Mouse (Mus musculus) brain, embryonic 14.5 days (tissue): Measurements from ENCODE around the gene Celsr2.

Experiments
- CTCF ChIP-seq: fragments of 200-500 bp; IDR thresholded peaks from 2 replicates; pipeline ENCODE4 v1.5.1; 2012; ENCODE audit warnings: inconsistent platforms, mild to moderate bottlenecking, moderate library complexity, borderline replicate concordance; ENCODE audit not compliant: insufficient read depth, insufficient read length; ENCODE audit errors: extremely low read depth
- POLR2A ChIP-seq: fragments of 200-500 bp; IDR thresholded peaks from 2 replicates; pipeline ENCODE4 v1.6.1; 2012; ENCODE audit warnings: mild to moderate bottlenecking, inconsistent platforms, borderline replicate concordance; ENCODE audit not compliant: poor library complexity, insufficient read depth, insufficient read length, severe bottlenecking; ENCODE audit errors: extremely low read depth

GRCm38 (mm10) chr3:108400442-108400841 is 14.9 kb downstream of the Celsr2 start:
- TF ChIP-seq CTCF, result no peak
- TF ChIP-seq POLR2A, result no peak
